27 mouse cellular contexts compared by ENCODE assay signal in the genomic region with DNA sequence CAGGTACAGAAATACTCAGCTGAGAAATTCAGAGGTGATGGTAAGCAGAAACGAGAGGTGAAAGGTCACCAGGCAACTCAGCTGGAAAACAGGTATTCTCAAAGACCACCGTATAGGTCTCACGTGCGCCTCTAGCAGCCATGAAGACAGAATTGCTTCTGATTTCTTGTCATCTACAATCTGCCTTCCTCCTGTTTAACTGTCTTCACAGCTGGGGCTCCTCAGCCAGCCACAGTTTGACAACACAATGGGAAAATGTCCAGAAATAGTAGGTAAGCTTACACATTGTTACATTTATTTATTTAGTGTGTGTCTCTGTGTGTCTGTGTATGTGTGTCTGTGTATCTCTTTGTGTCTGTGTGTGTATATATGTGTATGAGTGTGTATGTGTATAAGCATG. TPM values are rescaled to one million over a fixed set of nuclear protein-coding genes. Genes with fewer than 3 reads are reported as not detected.
DNase-seq lines count a peak whose midpoint lies in the region; ATAC-seq and TF ChIP-seq lines count a peak whose summit lies in the region.
"Had no signal": no experiment of that assay in that cellular context is flagged by ENCODE, and none has a peak within 500 bp of the region (broad histone marks: within the 10 kb centered on the region; RNA-seq: fewer than 3 reads in every experiment).

No protein-coding gene starts in this region.

- H3K9ac ChIP-seq in heart, embryonic 13.5 days: peak overlapping the region; percentile 58
- no peak overlapping the region for H3K9ac ChIP-seq in intestine, embryonic 14.5 days (ENCODE audit: low read length)
- H3K9ac ChIP-seq in intestine, postnatal 0 days (ENCODE audit: low read depth, low read length): no peak overlapping the region
- no peak overlapping the region for H3K9ac ChIP-seq in lung, embryonic 16.5 days (ENCODE audit: low read length)
- H3K9ac ChIP-seq: embryonic facial prominence, embryonic 13.5 days; hindbrain, embryonic 12.5 days; limb, embryonic 13.5 days; midbrain, embryonic 13.5 days; neural tube, embryonic 13.5 days had no signal

- DNase-seq in gastrocnemius, adult 2 months: no peak
- DNase-seq in gastrocnemius, postnatal 25 days: no peak
- DNase-seq in heart, adult 11 months: no peak
- DNase-seq in intestine, embryonic 14.5 days (ENCODE audit: low spot score): peak; percentile 53
- no peak for DNase-seq in lung, postnatal 25 days (ENCODE audit: low spot score)
- DNase-seq: adrenal gland, adult 2 months; adrenal gland, postnatal 36 days; cerebellum, adult 18-20 months; cerebellum, postnatal 10 days; right cerebral cortex, postnatal 4 days had no signal

- no peak for TF ChIP-seq CTCF in gastrocnemius, adult 2 months (IDR thresholded peaks at IDR 0.05)
- TF ChIP-seq CTCF in intestine, postnatal 0 days (IDR thresholded peaks at IDR 0.05; ENCODE audit: low read depth): no peak

- intact Hi-C loops in gastrocnemius, adult 2 months (cut with DNase I): no loop called here

- peak overlapping the region; percentile 20; the same call in 1 of the 2 replicates for H3K4me3 ChIP-seq in gastrocnemius, adult 2 months
- H3K4me3 ChIP-seq in heart, embryonic 13.5 days: peak overlapping the region; percentile 37
- no peak overlapping the region for H3K4me3 ChIP-seq in intestine, embryonic 14.5 days (ENCODE audit: low read depth, low read length)
- no peak overlapping the region for H3K4me3 ChIP-seq in intestine, postnatal 0 days (ENCODE audit: low read depth, low read length)
- no peak overlapping the region for H3K4me3 ChIP-seq in lung, embryonic 16.5 days (ENCODE audit: low read length)
- H3K4me3 ChIP-seq: embryonic facial prominence, embryonic 13.5 days; erythroblast, embryonic 14.5 days; hindbrain, embryonic 12.5 days; limb, embryonic 13.5 days; midbrain, embryonic 13.5 days; neural tube, embryonic 13.5 days had no signal

- peaks cover 30% of the 10 kb centered on the region for H3K4me1 ChIP-seq in heart, embryonic 13.5 days
- peaks cover 10% of the 10 kb centered on the region for H3K4me1 ChIP-seq in intestine, embryonic 14.5 days (replicated peaks; ENCODE audit: control insufficient read depth, insufficient read depth, low read length)
- no peaks in the 10 kb centered on the region for H3K4me1 ChIP-seq in intestine, postnatal 0 days (replicated peaks; ENCODE audit: control insufficient read depth, insufficient read depth, low read length)
- no peaks in the 10 kb centered on the region; the same call in 1 of the 2 replicates for H3K4me1 ChIP-seq in lung, embryonic 16.5 days (replicated peaks; ENCODE audit: control insufficient read depth, insufficient read depth, low read length)
- H3K4me1 ChIP-seq: embryonic facial prominence, embryonic 13.5 days; limb, embryonic 13.5 days; neural tube, embryonic 13.5 days had no signal

- H3K27ac ChIP-seq in gastrocnemius, adult 2 months: peak overlapping the region; percentile 44
- H3K27ac ChIP-seq in heart, embryonic 13.5 days (replicated peaks): peak overlapping the region; percentile 94
- H3K27ac ChIP-seq in intestine, embryonic 14.5 days (ENCODE audit: low read depth): no peak overlapping the region
- H3K27ac ChIP-seq in intestine, postnatal 0 days (ENCODE audit: low read depth, low read length): no peak overlapping the region
- H3K27ac ChIP-seq in lung, embryonic 16.5 days (ENCODE audit: low read length): peak overlapping the region; percentile 79
- H3K27ac ChIP-seq: embryonic facial prominence, embryonic 13.5 days; hindbrain, embryonic 12.5 days; hindbrain, postnatal 0 days; limb, embryonic 13.5 days; macrophage; midbrain, embryonic 13.5 days; neural tube, embryonic 13.5 days had no signal

- no peaks in the 10 kb centered on the region for H3K27me3 ChIP-seq in heart, embryonic 13.5 days (replicated peaks)
- no peaks in the 10 kb centered on the region for H3K27me3 ChIP-seq in intestine, embryonic 14.5 days (replicated peaks; ENCODE audit: control insufficient read depth, insufficient read depth, low read length)
- H3K27me3 ChIP-seq in intestine, postnatal 0 days (replicated peaks; ENCODE audit: control insufficient read depth, insufficient read depth, low read length): no peaks in the 10 kb centered on the region
- H3K27me3 ChIP-seq in lung, embryonic 16.5 days (ENCODE audit: control insufficient read depth, insufficient read depth, low read depth, low read length): no peaks in the 10 kb centered on the region
- H3K27me3 ChIP-seq: CH12.LX; embryonic facial prominence, embryonic 13.5 days; hindbrain, embryonic 12.5 days; limb, embryonic 13.5 days; neural tube, embryonic 13.5 days had no signal

- WGBS in heart, embryonic 13.5 days: 52% methylated on average over 4 of the region's 4 CpGs
- 51% methylated on average over 4 of the region's 4 CpGs for WGBS in intestine, embryonic 14.5 days
- 79% methylated on average over 4 of the region's 4 CpGs for WGBS in intestine, postnatal 0 days
- 74% methylated on average over 4 of the region's 4 CpGs for WGBS in lung, embryonic 16.5 days

- H3K4me2 ChIP-seq in heart, embryonic 13.5 days: peak overlapping the region; percentile 61
- no peak overlapping the region for H3K4me2 ChIP-seq in intestine, embryonic 14.5 days (ENCODE audit: low read length)
- no peak overlapping the region for H3K4me2 ChIP-seq in intestine, postnatal 0 days (replicated peaks; ENCODE audit: low read depth)
- 0 out of 2 replicates have a peak overlapping the region, but pooled peaks have one; percentile 3 for H3K4me2 ChIP-seq in lung, embryonic 16.5 days (ENCODE audit: low read depth, low read length)
- H3K4me2 ChIP-seq: embryonic facial prominence, embryonic 13.5 days; hindbrain, embryonic 12.5 days; limb, embryonic 13.5 days; liver, embryonic 11.5 days; midbrain, embryonic 13.5 days; neural tube, embryonic 13.5 days had no signal

- H3K36me3 ChIP-seq in heart, embryonic 13.5 days: no peaks in the 10 kb centered on the region
- H3K36me3 ChIP-seq in intestine, embryonic 14.5 days (ENCODE audit: control insufficient read depth, insufficient read depth, low read length): no peaks in the 10 kb centered on the region
- H3K36me3 ChIP-seq in intestine, postnatal 0 days (ENCODE audit: control insufficient read depth, insufficient read depth): no peaks in the 10 kb centered on the region
- no peaks in the 10 kb centered on the region for H3K36me3 ChIP-seq in lung, embryonic 16.5 days (ENCODE audit: control insufficient read depth, insufficient read depth, low read length)
- H3K36me3 ChIP-seq: embryonic facial prominence, embryonic 13.5 days; hindbrain, embryonic 12.5 days; limb, embryonic 13.5 days; midbrain, embryonic 13.5 days; neural tube, embryonic 13.5 days had no signal

- no peak for ATAC-seq in heart, embryonic 13.5 days (ENCODE audit: extremely low read depth, insufficient number of reproducible peaks, low FRiP score, low TSS enrichment)
- ATAC-seq in intestine, embryonic 14.5 days (replicated peaks; ENCODE audit: low FRiP score, low TSS enrichment, low read depth): no peak
- no peak for ATAC-seq in intestine, postnatal 0 days
- peak; percentile 61; the same call in 1 of the 2 replicates for ATAC-seq in lung, embryonic 16.5 days (ENCODE audit: low read depth)
- ATAC-seq: activated CD4-positive, CD25-positive, alpha-beta regulatory T cell, adult 4 months; forebrain, embryonic 16.5 days; hindbrain, postnatal 0 days; midbrain, embryonic 13.5 days had no signal

- H3K9me3 ChIP-seq in heart, embryonic 13.5 days: no peaks in the 10 kb centered on the region
- no peaks in the 10 kb centered on the region for H3K9me3 ChIP-seq in intestine, embryonic 14.5 days (ENCODE audit: control insufficient read depth, low read length)
- H3K9me3 ChIP-seq in intestine, postnatal 0 days (ENCODE audit: control insufficient read depth): no peaks in the 10 kb centered on the region
- no peaks in the 10 kb centered on the region for H3K9me3 ChIP-seq in lung, embryonic 16.5 days (ENCODE audit: control insufficient read depth, low read length)
- H3K9me3 ChIP-seq: embryonic facial prominence, embryonic 13.5 days; hindbrain, embryonic 12.5 days; limb, embryonic 13.5 days; midbrain, embryonic 13.5 days; neural tube, embryonic 13.5 days had no signal

RNA-seq across cellular contexts. Expression of a gene that starts 12.6 kb away (rescaled TPM):
- 1 to 10 TPM; 4.3 to 6.4 TPM for total RNA-seq in gastrocnemius, adult 2 months (2021)
- total RNA-seq in gastrocnemius, postnatal 25 days (2021): 1 to 10 TPM; 3.7 to 5.4 TPM
- polyA plus RNA-seq in heart, embryonic 13.5 days (2015; fragmentation: Nextera tagmentation; extraction: Ambion mirVana): 2.2 and 2.4 TPM in 2 replicates
- polyA plus RNA-seq in intestine, embryonic 14.5 days (2014; fragmentation: Nextera tagmentation; extraction: Ambion mirVana): 0.99 and 1.6 TPM in 2 replicates
- 2.4 and 2.8 TPM in 2 replicates for polyA plus RNA-seq in intestine, postnatal 0 days (2015; fragmentation: Nextera tagmentation; extraction: Ambion mirVana)
- 2.7 and 3.7 TPM in 2 replicates for polyA plus RNA-seq in lung, embryonic 16.5 days (2015; fragmentation: Nextera tagmentation; extraction: Ambion mirVana)
- total RNA-seq: CH12.LX; common myeloid progenitor, adult 5-6 weeks; megakaryocyte-erythroid progenitor cell, adult 5-6 weeks had no signal
- polyA plus RNA-seq: erythroblast, embryonic 14.5 days; liver, embryonic 11.5 days; macrophage had no signal

Comparison
In these comparisons a context has a peak if more than half of its experiments do, and no peak if none do; other contexts are left out.
1. H3K27ac ChIP-seq: peak in gastrocnemius, adult 2 months (single experiment), heart, embryonic 13.5 days (single experiment) and lung, embryonic 16.5 days (single experiment); none in intestine, embryonic 14.5 days (single experiment) and intestine, postnatal 0 days (single experiment).
2. H3K4me3 ChIP-seq: peak in gastrocnemius, adult 2 months (single experiment) and heart, embryonic 13.5 days (single experiment); none in intestine, embryonic 14.5 days (single experiment), intestine, postnatal 0 days (single experiment) and lung, embryonic 16.5 days (single experiment).
3. H3K4me2 ChIP-seq: peak in heart, embryonic 13.5 days (single experiment) and lung, embryonic 16.5 days (single experiment); none in intestine, embryonic 14.5 days (single experiment) and intestine, postnatal 0 days (single experiment).